Mouse (Mus musculus) adipocyte (in vitro differentiated cells): ENCODE results near the gene Hoxa11.
A peak's percentile ranks its signal among the peaks of the same experiment; 100 is the strongest.

Experiments used
- DNase-seq: peaks from one replicate; pipeline ENCODE4 v3.0.0-alpha.2; 2016; ENCODE audit warnings: low spot score

Gene Hoxa11

DNA sequence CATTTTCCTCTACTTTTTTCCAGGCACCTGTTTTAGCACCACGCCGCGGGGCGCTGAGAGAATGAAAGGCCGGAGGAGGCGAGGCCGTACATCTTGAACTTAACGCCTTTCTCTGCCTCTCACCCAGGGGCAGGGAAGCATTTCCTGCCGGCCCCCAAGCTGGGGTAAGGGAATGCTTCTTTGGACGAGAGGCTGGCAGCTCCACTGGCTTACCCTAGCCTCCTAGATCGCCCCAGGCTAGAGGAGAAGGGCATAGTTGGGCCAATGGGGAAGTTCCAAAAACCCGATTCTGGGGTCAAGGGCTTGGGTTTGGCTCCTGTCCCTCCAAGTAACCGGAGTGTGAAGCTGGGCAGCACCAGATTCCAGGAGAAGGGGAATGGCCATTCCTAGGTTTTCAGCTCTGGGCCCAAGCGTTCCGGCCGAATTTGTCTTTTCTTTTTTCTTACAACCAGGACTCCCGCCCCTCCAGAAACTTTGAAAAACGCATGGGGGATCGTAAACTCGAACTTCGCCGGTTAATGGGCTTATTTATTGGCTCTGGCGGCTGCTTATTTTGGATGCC is 12.5 kb downstream of the Hoxa11 start:
- no peak for DNase-seq

DNA sequence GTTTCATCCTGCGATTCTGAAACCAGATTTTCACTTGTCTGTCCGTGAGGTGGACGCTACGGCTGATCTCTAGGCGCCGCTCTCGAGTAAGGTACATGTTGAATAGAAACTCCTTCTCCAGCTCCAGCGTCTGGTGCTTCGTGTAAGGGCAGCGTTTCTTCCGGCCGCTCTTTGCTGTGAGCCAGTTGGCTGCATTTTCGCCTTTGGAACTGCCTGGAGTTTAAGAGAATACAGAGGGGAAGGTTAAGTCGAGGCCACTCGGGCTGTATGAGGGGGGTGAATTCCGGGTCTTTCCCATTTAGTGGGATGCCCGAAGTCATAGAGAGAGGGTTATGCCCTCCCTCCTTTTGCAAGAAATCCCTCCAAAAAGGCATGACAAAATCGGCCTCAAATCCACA is 13.0 kb downstream of the Hoxa11 start:
- no peak for DNase-seq

DNA sequence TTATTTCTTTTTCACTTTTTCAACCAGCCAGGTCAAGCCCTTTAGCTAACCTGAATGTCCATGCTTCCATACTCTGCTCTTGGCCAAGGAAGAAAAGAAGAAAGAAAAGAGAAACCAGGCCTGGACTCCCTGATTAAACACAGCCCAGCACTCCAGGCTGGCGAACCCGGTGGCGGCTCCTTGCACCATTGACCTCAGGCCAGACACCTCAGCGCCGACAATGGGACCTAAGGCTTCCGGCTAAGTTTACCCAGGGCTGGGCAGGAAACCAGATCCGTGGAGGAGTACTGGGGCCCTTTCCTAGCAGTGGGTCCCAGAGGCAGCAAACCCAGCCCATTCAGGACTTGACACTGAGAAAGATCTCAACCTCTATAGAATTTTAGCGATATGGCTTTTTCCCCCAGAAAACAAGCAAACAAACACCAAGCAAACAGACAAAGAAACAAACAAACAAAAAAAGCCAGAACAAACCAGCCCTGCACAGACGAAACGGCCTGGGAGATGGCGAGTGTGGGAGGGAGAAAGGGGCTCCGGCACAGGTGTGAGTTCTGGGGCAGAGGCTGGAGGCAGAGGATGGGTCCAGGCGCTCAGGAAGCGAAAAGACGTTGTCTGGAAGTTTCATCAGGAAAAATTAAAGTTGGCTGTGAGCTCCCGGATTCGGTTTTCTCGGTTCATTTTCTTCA is 13.6 kb downstream of the Hoxa11 start:
- DNase-seq: no peak

DNA sequence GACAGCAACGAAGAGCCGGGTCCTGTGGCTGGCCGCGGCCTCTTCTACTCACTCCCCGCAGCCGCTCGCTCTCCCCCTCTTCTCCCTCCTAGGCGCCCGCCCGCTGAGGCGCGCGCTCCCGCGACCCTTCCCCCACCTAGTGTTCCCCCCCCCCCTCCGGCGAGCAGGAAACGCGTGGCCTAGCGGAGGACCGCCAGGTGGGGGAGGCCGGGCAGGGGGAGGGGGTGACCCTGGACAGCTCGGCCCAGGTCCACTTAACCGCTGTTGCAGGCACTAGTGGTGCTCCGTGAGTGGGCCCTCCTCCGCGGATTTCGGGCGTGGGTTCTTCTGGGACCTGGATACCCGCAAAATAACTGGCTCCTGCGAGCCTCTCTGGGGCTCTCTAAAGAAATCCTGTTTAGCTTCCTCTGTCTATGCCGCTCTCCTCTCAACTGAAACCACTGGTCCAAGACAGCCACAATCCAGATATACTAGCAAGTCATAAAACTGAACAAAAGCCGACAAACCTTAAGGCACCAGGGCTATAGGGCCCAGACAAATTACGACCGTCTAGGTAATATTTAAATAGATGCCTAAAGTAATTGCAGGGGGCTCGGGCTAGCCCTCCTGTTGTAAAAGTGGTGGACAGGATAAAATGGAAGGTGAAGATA is 15.0 kb downstream of the Hoxa11 start, which contains the start of gene Hoxa9:
Gene Hoxa9 (minus strand): TSS at position 574 of the 650 bp plus-strand sequence.
- DNase-seq: no peak

DNA sequence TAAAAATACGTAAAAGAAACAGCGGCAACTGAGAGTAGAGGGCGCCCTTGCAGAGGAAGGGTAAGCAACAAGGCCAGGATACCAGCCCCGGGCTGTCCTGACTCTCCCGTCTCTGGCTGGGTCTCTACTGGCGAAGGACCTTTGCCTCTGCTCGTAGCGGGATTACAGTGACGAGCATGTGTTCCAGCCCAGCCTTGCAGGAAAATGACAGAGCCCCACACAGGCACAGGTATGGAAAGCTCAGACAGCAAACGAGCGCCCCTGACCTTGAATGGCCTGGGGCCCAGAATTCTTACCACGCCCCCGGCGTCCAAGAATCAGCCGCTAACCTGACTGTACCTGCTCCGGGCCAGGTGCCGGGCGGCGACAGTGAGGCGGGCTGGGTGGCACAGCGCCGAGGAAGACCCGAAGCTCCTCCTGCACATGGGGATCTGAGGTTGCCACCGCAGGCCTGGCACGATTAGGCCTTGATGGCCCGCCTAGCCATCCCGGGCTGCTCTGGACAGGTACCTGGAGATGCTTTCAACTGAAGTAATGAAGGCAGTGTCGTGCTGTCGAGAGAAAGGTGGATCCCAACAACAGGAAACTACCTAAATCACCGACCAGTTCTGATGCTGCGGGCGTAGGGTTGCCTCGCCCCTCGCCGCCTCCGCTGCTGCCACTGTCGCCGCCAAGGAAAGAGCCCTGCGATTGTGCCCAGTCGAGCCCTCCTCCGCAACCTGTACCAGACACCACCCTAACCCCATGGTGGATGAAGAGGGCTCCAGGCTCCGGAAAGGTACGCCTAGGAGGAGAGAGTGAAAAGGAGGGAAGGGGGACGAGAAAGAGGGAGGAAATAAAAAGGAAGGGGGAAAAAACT is 15.8 kb downstream of the Hoxa11 start:
- DNase-seq: no peak

DNA sequence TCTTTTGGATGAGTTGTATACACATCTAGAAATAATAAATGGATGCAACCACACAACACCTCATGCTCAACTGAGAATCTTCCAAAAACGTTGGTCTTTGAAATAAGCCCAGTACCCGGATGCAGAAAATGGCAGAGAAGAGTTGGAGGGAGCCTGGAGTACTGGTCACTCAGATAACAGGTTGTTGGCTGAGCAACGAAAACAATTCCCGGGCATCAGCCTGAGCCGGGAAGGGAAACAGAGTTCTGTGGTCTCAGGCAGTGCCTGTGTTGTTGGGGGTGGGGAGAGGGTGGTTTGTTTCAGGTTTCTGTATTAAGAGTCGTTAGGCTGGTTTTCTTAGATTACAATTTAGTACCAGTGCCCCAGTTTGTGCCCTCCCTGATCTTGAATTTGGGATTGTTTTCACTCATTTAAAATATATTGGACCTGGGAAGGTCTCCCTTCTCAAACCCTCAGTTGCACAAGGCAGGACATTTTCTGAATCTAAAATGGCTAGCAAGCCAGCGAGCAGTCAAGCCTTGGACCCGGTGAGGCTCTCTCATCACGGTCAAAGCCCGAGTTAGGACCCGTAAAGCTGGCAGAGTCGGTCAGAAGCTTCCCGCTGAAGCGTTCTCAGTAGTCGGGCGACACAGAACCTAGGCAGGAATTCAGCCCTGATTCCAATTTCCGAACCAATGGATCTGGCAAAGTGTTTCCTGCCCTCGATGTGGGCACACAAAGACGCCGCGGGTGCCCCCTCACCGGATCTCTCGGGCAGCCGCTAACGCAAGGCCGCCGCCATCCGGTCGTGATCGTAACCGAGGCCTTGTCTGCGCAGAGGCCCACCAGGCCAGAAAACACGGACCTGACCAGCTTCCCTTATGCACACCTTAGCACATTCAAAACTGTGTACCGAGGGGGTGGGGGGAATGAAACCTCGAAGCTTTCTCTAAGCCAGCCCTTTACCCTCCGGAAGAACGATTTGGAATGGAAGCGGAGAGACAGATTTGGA is 16.8 kb downstream of the Hoxa11 start:
- no peak for DNase-seq

DNA sequence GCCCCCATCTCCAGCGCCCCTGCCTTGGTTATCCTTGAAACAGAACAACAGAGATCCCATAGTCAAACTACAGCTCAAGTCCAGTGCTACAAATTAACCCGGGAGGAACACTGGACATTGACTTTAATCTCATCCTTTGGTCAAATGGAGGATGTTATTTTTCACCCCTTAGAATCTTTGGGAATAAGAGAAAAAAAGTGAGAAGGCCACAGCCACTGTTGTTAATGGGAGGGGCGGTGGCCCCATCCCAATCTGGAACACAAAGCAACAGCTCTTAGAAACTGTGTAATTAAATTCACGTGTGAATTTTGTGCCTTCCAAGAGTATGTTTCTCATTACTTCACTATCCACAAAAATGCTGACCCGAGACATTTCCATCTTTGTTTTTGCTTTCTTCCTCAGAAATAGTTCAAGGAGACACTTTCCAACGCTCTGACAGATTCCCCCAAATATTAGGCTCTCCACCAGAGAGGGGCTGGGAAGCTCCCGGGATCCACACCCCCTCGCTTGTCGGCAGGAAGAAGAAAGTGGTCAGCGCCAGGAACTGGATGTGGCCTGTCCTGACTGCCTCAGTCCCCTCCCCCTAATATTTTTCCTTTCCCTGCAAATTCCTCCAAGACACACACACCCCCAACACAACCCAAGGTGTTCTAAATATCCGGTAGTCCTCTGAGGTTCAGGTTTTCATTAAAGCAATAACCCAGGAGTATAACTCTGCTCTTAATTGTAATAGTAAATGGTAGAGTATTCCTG is 18.0 kb downstream of the Hoxa11 start:
- no peak for DNase-seq

DNA sequence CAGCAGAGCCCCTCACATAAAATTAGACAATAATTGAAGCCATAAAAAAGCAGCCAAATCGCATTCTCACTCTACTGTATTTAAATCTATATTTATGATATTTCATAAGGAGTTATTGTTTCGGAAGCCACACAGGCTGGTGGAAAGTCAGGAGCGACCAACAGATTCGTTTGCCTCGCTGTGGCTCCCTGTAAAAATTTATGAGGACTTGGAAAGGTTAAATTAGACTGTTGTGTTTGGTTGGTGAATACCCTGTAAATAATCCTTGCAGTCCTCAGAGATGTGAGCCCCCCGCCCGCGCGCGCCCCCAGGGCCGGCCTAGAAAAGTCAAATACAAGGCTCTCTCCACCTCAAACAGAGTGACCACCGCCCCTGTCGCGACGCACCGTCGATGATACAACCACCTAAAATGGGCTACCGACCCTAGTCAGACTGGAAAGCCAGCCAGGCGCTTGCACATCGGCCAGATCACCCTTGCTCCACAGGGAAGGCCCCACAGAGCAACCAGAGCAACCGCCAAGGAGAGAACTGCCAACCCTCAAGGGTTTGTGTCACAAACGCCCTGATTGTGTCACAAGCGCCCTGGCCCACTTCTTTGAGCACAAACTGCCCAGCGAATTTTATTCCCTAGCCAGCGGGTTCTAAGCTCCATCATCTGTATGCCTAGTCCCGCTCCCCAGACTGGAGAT is 18.9 kb downstream of the Hoxa11 start:
- DNase-seq: peak; percentile 43

DNA sequence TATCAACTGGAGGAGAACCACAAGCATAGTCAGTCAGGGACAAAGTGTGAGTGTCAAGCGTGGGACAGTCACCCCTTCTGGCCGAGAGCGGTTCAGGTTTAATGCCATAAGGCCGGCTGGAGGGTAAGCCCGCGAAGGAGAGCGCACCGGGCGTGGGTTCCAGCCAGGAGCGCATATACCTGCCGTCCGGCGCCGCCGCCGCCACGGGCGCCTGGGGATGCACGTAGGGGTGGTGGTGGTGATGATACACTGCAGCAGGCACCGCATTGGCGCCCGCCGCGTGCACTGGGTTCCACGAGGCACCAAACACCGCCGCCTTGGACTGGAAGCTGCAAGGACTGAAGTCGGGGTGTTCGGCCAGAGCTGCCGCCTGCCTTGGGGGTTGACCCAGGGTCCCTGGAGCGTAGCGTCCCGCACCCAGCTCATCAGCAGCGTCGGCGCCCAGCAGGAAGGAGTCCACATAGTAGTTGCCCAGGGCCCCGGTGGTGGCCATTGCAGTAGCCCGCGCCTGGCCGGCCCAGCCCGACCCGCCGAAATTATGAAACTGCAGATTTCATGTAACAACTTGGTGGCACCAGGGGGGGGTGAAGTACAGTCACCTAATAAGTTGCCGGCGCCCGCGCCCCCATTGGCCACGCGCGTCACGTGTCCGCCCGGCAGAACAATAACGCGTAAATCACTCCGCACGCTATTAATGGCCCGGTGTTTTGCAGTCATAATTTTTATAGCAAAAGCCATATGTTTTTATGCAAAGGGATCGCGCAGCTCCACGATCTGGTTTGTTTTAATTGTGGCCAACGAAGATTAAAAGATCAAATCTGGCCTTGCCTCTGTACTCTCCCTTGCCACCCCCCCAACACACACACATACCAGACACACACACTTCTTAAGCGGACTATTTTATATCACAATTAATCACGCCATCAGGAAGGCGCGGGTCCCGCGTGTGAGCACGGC is 19.7 kb downstream of the Hoxa11 start:
- DNase-seq: no peak

DNA sequence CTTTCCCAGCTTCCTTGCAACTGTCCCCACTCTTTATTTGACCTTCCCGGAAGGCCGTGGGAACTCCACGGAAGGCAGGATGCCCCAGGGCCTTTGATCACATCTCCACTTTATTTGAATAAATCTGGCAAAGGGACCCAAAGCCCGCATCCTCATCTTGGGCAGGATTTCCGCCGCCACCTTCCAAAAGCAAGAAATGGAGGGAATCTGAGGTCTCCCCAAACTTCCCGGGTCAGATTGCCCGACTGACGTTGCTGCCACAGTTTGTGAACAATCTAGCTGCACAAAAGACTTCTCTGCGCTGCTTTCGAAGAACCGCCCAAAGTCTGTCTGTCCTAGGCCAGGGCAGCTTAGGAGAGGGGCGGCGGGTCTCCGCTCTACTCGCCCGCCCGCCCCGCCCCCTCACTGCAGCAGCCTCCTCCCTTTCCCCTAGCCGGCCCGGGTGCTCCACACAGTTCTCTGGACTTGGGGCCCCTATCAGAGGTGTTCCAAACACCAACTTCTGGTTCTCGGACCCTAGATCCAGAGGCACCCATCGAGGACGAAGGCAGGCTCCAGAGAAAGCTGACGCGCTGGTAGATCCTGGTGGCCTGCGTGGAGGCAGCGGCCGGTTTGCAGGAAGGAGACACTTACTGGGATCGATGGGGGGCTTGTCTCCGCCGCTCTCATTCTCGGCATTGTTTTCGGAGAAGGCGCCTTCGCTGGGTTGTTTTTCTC is 20.6 kb downstream of the Hoxa11 start:
- no peak for DNase-seq

DNA sequence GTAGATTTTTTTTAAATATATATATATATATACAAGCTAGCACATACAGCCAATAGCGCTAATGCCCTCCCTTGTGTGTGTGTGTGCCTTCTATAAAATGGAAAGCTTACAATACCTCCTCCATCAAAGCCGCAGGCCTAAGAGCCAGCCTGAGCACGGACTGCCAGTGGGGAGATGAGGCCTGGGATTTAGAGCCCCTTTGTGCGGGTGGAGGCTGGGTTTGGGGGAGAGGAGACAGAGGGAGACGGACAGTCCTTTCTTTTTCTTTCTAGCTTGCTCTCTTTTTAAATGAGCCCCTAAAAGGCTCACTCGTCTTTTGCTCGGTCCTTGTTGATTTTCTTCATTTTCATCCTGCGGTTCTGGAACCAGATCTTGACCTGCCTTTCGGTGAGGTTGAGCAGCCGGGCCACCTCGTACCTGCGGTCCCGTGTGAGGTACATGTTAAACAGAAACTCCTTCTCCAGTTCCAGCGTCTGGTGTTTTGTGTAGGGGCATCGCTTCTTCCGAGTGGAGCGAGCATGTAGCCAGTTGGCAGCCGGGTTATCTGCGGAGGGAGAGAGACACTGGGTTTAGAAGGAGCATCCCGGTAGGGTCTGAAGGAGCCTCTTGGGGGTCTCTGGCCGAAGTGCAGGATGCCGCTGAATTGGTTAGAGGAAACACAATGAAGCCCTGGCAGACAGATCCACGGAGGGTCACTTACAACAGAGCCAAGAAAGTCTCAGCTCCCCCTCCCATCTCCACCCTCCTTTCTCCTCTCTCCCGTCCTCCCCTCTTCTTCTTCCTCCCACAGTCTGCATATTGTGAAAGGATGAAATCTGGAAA is 21.5 kb downstream of the Hoxa11 start:
- DNase-seq: no peak

DNA sequence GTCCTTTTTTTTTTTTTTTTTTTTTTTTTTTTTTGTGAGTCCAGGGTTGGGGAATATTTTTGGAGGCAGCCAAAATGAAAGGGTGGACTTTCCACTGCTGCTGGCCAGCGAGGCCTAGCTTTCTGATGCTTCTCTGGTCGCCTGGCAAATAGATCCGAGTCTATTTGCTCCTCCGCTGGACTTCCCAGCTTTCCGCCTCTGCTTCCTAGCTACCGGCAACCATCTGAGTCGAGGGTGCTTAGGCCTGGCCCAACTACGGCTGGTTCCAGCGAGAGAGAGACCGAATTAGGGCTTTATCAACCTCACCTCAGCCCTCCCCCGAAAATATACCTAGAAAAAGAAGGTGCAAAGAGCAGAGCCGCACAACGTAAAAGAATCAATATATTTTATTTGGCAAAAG is 22.9 kb downstream of the Hoxa11 start:
- DNase-seq: no peak

DNA sequence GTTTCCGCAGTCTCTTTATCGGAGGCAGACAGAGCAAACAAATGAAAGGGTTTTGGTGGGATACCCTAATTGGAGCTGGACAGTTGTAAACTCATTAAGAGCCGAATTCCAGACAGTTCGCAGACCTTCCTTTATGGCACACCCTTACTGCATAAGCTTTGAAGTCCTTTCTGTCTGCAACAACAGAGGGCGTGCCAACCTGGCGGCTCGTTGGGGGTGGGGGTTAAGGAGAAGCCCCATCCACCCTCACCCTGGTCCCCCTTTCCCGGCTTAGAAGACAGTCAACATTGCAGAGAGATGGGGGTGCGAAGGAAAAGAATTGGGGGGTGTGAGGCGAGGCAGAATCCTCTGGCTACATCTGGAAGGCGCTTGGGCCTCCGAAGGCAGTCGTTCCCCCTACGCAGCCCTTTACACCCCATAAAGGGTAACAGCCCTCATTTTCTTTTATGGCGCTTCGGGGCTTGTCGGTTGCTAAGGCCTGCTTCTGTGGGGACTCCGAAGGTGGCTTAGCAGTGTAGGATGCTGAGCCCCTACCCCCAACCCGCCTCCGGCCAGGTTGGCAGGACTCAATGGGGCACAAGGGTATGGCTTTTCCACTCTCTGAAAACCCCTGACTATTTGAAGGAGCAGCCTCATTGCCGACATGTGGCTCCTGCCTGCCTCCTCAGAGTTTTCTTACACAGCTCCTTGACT is 23.5 kb downstream of the Hoxa11 start:
- DNase-seq: no peak

DNA sequence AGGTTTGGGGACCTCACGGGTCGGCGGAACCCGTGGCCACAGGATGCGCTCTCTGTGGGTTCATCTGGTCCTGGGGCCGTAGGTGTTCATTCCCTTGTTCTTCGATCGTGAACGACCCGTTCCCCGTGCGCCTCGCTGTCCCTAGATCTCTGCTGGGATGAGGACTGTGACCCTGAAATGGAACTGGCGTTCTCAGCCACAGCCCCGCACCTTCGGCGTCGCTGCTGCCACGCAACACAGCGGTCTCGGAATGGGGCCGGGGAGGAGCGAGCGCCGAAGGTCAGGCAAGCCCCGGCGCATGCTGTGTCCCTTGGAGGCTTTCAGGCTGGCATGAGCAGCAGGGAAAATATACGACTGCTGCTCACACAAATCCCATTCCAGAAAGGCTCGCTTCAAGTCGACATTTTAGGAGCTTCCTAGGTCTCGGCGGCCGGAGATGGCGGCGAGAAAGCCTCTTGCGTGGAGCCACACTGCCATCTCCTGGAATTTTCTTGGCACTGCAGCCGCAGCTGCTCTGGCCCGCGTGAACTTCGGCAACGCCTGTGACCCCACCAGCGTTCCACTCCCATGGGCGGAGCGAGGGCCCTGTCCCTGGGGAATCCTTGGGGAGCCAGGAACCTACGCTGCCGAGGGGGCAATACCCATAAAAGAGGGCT is 24.1 kb downstream of the Hoxa11 start, which contains the start of gene Hoxa7:
Gene Hoxa7 (minus strand): TSS at position 518 of the 656 bp plus-strand sequence.
- DNase-seq: peak; percentile 89

DNA sequence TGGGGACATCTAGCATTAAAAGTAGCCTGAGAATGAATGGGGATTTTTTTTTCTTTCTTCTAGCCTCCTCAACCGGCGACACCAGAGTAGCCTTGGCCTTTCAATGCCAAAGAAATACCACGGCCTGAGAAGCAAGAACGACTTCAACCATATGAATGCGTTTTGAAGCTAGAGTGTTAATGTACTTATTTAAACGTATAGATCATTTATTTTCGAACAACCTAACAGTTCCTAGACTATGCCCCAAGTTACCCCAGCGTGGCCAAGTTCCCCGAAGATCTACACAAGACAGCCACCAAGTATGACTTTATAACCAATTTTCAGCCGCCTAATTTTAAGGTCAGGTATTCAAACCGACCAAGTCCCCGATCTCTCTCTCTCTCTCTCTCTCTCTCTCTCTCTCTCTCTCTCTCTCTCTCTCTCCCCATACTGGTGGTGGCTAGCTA is 24.7 kb downstream of the Hoxa11 start:
- DNase-seq: no peak
